Mouse (Mus musculus): ENCODE data around the gene Amotl2. TPM values are rescaled to one million over a fixed set of nuclear protein-coding genes. Genes with fewer than 3 reads are reported as not detected.

Amotl2 gene
- polyA plus RNA-seq, 1 experiment from 2014 or later: 6.5 TPM

GRCm38 (mm10) chr9:102725958-102726654, 9.6 kb downstream of the Amotl2 start:
- peak; percentile 80 for DNase-seq
- TF ChIP-seq EP300 (IDR thresholded peaks at IDR 0.05; ENCODE audit: low read depth) (peak; percentile 75), CTCF (IDR thresholded peaks at IDR 0.05; ENCODE audit: low read depth) (peak; percentile 29)
- 6% methylated on average over 20 of the region's 22 CpGs for WGBS (ENCODE audit: insufficient replicate concordance)
- H3K36me3 ChIP-seq (replicated peaks; ENCODE audit: insufficient read depth, low read length): peaks cover 67% of the 10 kb centered on the region
- H3K4me1 ChIP-seq (ENCODE audit: insufficient read depth): peaks cover 64% of the 10 kb centered on the region
- 0 out of 2 replicates have a peak overlapping the region, but pooled peaks have one; percentile 21 for H3K9ac ChIP-seq (replicated peaks)
- no peaks in the 10 kb centered on the region for H3K9me3 ChIP-seq (ENCODE audit: low read length)
- H3K27me3 ChIP-seq (ENCODE audit: insufficient read depth, low read length): no peaks in the 10 kb centered on the region
- peak; percentile 84 for ATAC-seq
- peak overlapping the region; percentile 94 for H3K27ac ChIP-seq (ENCODE audit: low read depth)
- no peak overlapping the region for H3K4me3 ChIP-seq (ENCODE audit: low read depth, low read length)
- H3K4me2 ChIP-seq (ENCODE audit: low read depth, low read length): peak overlapping the region; percentile 55

GRCm38 (mm10) chr9:102726811-102727210, 10.3 kb downstream of the Amotl2 start:
- H3K4me3 ChIP-seq (ENCODE audit: low read depth, low read length): no peak overlapping the region
- H3K4me1 ChIP-seq (ENCODE audit: insufficient read depth): peaks cover 60% of the 10 kb centered on the region
- no peak for TF ChIP-seq CTCF (IDR thresholded peaks at IDR 0.05; ENCODE audit: low read depth)
- no peak for TF ChIP-seq EP300 (IDR thresholded peaks at IDR 0.05; ENCODE audit: low read depth)
- peak overlapping the region; percentile 32; the same call in 1 of the 2 replicates for H3K9ac ChIP-seq (replicated peaks)
- ATAC-seq (no peak), DNase-seq (no peak)
- H3K4me2 ChIP-seq (ENCODE audit: low read depth, low read length): peak overlapping the region; percentile 55; the same call in 1 of the 2 replicates
- H3K27ac ChIP-seq (ENCODE audit: low read depth): peak overlapping the region; percentile 94
- 46% methylated on average over 3 of the region's 3 CpGs for WGBS (ENCODE audit: insufficient replicate concordance)
- H3K9me3 ChIP-seq (ENCODE audit: low read length): no peaks in the 10 kb centered on the region
- H3K27me3 ChIP-seq (ENCODE audit: insufficient read depth, low read length): no peaks in the 10 kb centered on the region
- H3K36me3 ChIP-seq (replicated peaks; ENCODE audit: insufficient read depth, low read length): peaks cover 71% of the 10 kb centered on the region

- 74% methylated on average over 25 of the region's 25 CpGs for WGBS (ENCODE audit: insufficient replicate concordance)
- no peaks in the 10 kb centered on the region for H3K27me3 ChIP-seq (ENCODE audit: insufficient read depth, low read length)
- TF ChIP-seq EP300 (IDR thresholded peaks at IDR 0.05; ENCODE audit: low read depth) (no peak; the same call in 1 of the 2 replicates), CTCF (IDR thresholded peaks at IDR 0.05; ENCODE audit: low read depth) (no peak)
- H3K27ac ChIP-seq (ENCODE audit: low read depth): peak overlapping the region; percentile 94
- DNase-seq (no peak), ATAC-seq (peak; percentile 15; the same call in 1 of the 2 replicates)
- no peaks in the 10 kb centered on the region for H3K9me3 ChIP-seq (ENCODE audit: low read length)
- peaks cover 74% of the 10 kb centered on the region for H3K36me3 ChIP-seq (replicated peaks; ENCODE audit: insufficient read depth, low read length)
- no peak overlapping the region for H3K4me3 ChIP-seq (ENCODE audit: low read depth, low read length)
- H3K4me1 ChIP-seq (ENCODE audit: insufficient read depth): peaks cover 57% of the 10 kb centered on the region
- no peak overlapping the region for H3K9ac ChIP-seq (replicated peaks)
- no peak overlapping the region for H3K4me2 ChIP-seq (ENCODE audit: low read depth, low read length)
Observed at GRCm38 (mm10) chr9:102727662-102728468, 11.4 kb downstream of the Amotl2 start.

- 86% methylated on average over 9 of the region's 9 CpGs for WGBS (ENCODE audit: insufficient replicate concordance)
- peaks cover 54% of the 10 kb centered on the region for H3K4me1 ChIP-seq (ENCODE audit: insufficient read depth)
Observed at GRCm38 (mm10) chr9:102728469-102728747, 11.9 kb downstream of the Amotl2 start.

GRCm38 (mm10) chr9:102729093-102729845, 12.8 kb downstream of the Amotl2 start:
- DNase-seq (no peak), ATAC-seq (no peak)
- no peak overlapping the region for H3K27ac ChIP-seq (ENCODE audit: low read depth)
- no peaks in the 10 kb centered on the region for H3K9me3 ChIP-seq (ENCODE audit: low read length)
- H3K4me2 ChIP-seq (ENCODE audit: low read depth, low read length): no peak overlapping the region
- 79% methylated on average over 21 of the region's 21 CpGs for whole genome bisulfite sequencing (ENCODE audit: insufficient replicate concordance)
- peaks cover 68% of the 10 kb centered on the region for H3K36me3 ChIP-seq (replicated peaks; ENCODE audit: insufficient read depth, low read length)
- H3K9ac ChIP-seq (replicated peaks): no peak overlapping the region
- no peaks in the 10 kb centered on the region for H3K27me3 ChIP-seq (ENCODE audit: insufficient read depth, low read length)
- H3K4me1 ChIP-seq (ENCODE audit: insufficient read depth): peaks cover 54% of the 10 kb centered on the region
- H3K4me3 ChIP-seq (ENCODE audit: low read depth, low read length): no peak overlapping the region
- TF ChIP-seq CTCF (IDR thresholded peaks at IDR 0.05; ENCODE audit: low read depth) (no peak), EP300 (IDR thresholded peaks at IDR 0.05; ENCODE audit: low read depth) (no peak)

More at GRCm38 (mm10) chr9:102728469-102728747, 11.9 kb downstream of the Amotl2 start:
- H3K4me2 ChIP-seq (ENCODE audit: low read depth, low read length): no peak overlapping the region
- H3K27ac ChIP-seq (ENCODE audit: low read depth): peak overlapping the region; percentile 55; the same call in 1 of the 2 replicates
- TF ChIP-seq CTCF (IDR thresholded peaks at IDR 0.05; ENCODE audit: low read depth) (no peak), EP300 (IDR thresholded peaks at IDR 0.05; ENCODE audit: low read depth) (no peak)
- no peaks in the 10 kb centered on the region for H3K9me3 ChIP-seq (ENCODE audit: low read length)
- no peak overlapping the region for H3K9ac ChIP-seq (replicated peaks)
- H3K36me3 ChIP-seq (replicated peaks; ENCODE audit: insufficient read depth, low read length): peaks cover 70% of the 10 kb centered on the region
- DNase-seq (no peak), ATAC-seq (no peak)
- no peaks in the 10 kb centered on the region for H3K27me3 ChIP-seq (ENCODE audit: insufficient read depth, low read length)
- H3K4me3 ChIP-seq (ENCODE audit: low read depth, low read length): no peak overlapping the region

All from liver, postnatal 0 days (tissue).